Mouse (Mus musculus) frontal cortex, adult (tissue): Measurements from ENCODE around the gene Ascc1.
"Not testable (repeated sequence)": the region's sequence is repeated elsewhere in the genome, so short reads cannot be mapped to it uniquely, and the experiment has no call there.

Source experiments
- ATAC-seq: cut with Nextera tagmentation; 2 replicates; pipeline ENCODE4 v1.9.2; 2017; ENCODE audit warnings: mild to moderate bottlenecking, moderate library complexity, mixed read lengths; ENCODE audit not compliant: low TSS enrichment

The Ascc1 gene

GRCm38 (mm10) chr10:60115345-60116185 lies 113.0 kb downstream of the Ascc1 start:
- peak; percentile 53 for ATAC-seq

- ATAC-seq: no peak
These were observed 114.4 kb downstream of the Ascc1 start for GRCm38 (mm10) chr10:60116997-60117396.

GRCm38 (mm10) chr10:60118464-60118863 lies 115.9 kb downstream of the Ascc1 start:
- ATAC-seq: no peak

- ATAC-seq: peak; percentile 78
These were observed 118.0 kb downstream of the Ascc1 start for GRCm38 (mm10) chr10:60120630-60121029.

- no peak for ATAC-seq
These were observed 121.5 kb downstream of the Ascc1 start for GRCm38 (mm10) chr10:60124078-60124477.

GRCm38 (mm10) chr10:60125529-60126327 lies 123.1 kb downstream of the Ascc1 start:
- ATAC-seq: no peak

GRCm38 (mm10) chr10:60128287-60128686 lies 125.7 kb downstream of the Ascc1 start:
- no peak for ATAC-seq

GRCm38 (mm10) chr10:60130504-60130903 lies 127.9 kb downstream of the Ascc1 start:
- ATAC-seq: no peak

GRCm38 (mm10) chr10:60133501-60133900 lies 130.9 kb downstream of the Ascc1 start:
- no peak for ATAC-seq

GRCm38 (mm10) chr10:60134201-60134600 lies 131.6 kb downstream of the Ascc1 start:
- no peak for ATAC-seq

GRCm38 (mm10) chr10:60136010-60136409 lies 133.4 kb downstream of the Ascc1 start:
- not testable (repeated sequence) for ATAC-seq

- ATAC-seq: peak; percentile 31; the same call in 1 of the 2 replicates
These were observed 134.3 kb downstream of the Ascc1 start for GRCm38 (mm10) chr10:60136935-60137334.

GRCm38 (mm10) chr10:60138680-60139079 lies 136.1 kb downstream of the Ascc1 start:
- no peak for ATAC-seq

GRCm38 (mm10) chr10:60140751-60141150 lies 138.1 kb downstream of the Ascc1 start:
- ATAC-seq: no peak

- no peak for ATAC-seq
These were observed 139.1 kb downstream of the Ascc1 start for GRCm38 (mm10) chr10:60141656-60142160.

GRCm38 (mm10) chr10:60147510-60148047 lies 145.0 kb downstream of the Ascc1 start:
- ATAC-seq: not testable (repeated sequence)

- ATAC-seq: peak; percentile 83
These were observed 145.5 kb downstream of the Ascc1 start for GRCm38 (mm10) chr10:60148087-60148486.
